Mouse (Mus musculus) urinary bladder, postnatal 0 days (tissue): Measurements from ENCODE around the gene Rapgefl1. TPM values are rescaled to one million over a fixed set of nuclear protein-coding genes. Genes with fewer than 3 reads are reported as not detected.

ENCODE experiments used
- polyA plus RNA-seq: library from polyadenylated mRNA; unstranded; fragments of >200 nt; fragmentation: Nextera tagmentation; extraction: Ambion mirVana; gene quantifications from 2 replicates; pipeline ENCODE4 v1.2.1, GENCODE M21; 2015

Rapgefl1 gene
- 1.9 and 2.6 TPM in 2 replicates for polyA plus RNA-seq

GRCm38 (mm10) chr11:98836651-98837141, at the start of gene Rapgefl1:
Gene Rapgefl1 (plus strand): TSS chr11:98836785.

DNA sequence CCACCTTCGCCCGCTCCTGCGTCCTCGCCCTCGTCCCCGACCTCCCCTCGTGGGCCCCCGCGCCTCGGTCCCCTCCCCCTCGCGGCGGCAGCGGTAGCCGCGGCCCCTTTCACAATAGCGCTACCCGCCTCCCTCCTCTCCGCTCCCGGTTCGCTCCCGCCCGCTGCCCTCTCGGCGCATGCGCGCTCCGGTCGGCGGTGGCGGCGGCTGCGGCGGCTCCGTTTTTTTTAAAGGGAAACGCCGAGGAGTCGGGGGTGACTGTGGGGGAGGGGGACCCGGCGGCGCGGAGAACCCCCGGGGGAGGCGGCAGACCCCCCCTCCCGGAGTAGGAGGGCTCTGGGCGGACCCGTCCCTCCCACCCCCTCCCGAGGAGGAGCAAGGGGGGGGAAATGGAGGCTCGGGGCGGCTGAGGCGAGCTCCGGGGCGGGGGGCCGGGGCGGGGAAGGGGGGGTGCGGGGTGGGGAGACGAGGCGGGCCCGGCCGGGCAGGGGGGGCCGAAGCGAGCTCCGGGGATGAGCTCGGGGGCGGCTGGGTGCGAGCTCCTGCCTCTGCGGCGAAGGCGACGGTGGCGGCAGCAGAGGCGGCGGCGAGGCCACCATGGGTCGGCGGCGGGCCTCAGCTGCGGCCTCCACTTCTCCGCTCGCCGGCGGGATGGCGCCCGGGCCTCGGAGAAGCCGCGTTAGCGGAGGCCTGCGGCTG, 41.4 kb upstream of the Rapgefl1 start, which contains the start of gene Msl1:
Msl1 (plus strand) TSS at position 502 of the 699 bp plus-strand sequence.

DNA sequence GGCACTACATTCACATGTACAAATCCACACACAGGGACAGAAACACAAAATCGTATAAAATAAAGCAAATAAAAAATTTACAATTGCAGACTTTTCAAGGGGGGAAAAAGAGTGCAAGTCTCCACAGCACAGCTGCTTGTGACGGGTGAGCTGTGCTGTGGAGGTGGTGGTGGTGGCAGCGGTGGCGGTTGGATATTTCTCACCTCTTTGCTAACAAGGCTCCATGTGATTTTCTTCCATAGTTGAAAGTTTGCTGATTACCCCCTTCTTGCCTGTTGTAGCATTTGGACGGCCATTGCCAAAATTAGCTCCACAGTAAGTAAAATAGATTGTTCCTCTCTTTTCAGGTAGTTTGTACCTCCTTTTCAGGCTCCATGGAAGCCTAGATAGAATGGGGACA, 32.0 kb upstream of the Rapgefl1 start, which contains the start of gene Casc3:
Casc3 (plus strand) TSS at position 301 of the 400 bp plus-strand sequence.

GRCm38 (mm10) chr11:98863028-98863750, 26.6 kb downstream of the Rapgefl1 start, which contains the start of gene Wipf2:
Gene Wipf2 (plus strand): TSS chr11:98863638.

Other genes starting within 250 kb of the Rapgefl1 start
- gene Ormdl3, start 249.4 kb upstream of the Rapgefl1 start, polyA plus RNA-seq = 49.1 and 50.2 TPM in 2 replicates
- gene Lrrc3c, start 238.5 kb upstream of the Rapgefl1 start, polyA plus RNA-seq = not detected in 2 replicates
- gene Gm12355, start 211.1 kb upstream of the Rapgefl1 start, polyA plus RNA-seq = 0.51 and 0.59 TPM in 2 replicates
- not detected in 2 replicates for gene Gsdma3, start 210.4 kb upstream of the Rapgefl1 start, polyA plus RNA-seq
- gene Gsdma2, start 190.0 kb upstream of the Rapgefl1 start, polyA plus RNA-seq = not detected in 2 replicates
- gene Gsdma, start 172.4 kb upstream of the Rapgefl1 start, polyA plus RNA-seq = 2.4 and 2.8 TPM in 2 replicates
- 117 and 120 TPM in 2 replicates for gene Psmd3, start 154.2 kb upstream of the Rapgefl1 start, polyA plus RNA-seq
- gene Csf3, start 135.5 kb upstream of the Rapgefl1 start, polyA plus RNA-seq = 0.72 and 0.96 TPM in 2 replicates
- 16.3 and 20.1 TPM in 2 replicates for gene Med24, start 107.3 kb upstream of the Rapgefl1 start, polyA plus RNA-seq
- gene Thra, start 96.1 kb upstream of the Rapgefl1 start, polyA plus RNA-seq = 24.8 and 25.4 TPM in 2 replicates
- gene Nr1d1, start 61.5 kb upstream of the Rapgefl1 start, polyA plus RNA-seq = 6.4 and 9.4 TPM in 2 replicates
- 11.6 and 13.5 TPM in 2 replicates for gene Msl1, start 41.3 kb upstream of the Rapgefl1 start, polyA plus RNA-seq
- gene Casc3, start 31.9 kb upstream of the Rapgefl1 start, polyA plus RNA-seq = 16.1 and 18.2 TPM in 2 replicates
- 4.3 and 4.6 TPM in 2 replicates for gene Wipf2, start 26.9 kb downstream of the Rapgefl1 start, polyA plus RNA-seq
- 8.0 and 10.8 TPM in 2 replicates for gene Cdc6, start 71.0 kb downstream of the Rapgefl1 start, polyA plus RNA-seq
- gene Rara, start 91.0 kb downstream of the Rapgefl1 start, polyA plus RNA-seq = 17.0 and 18.1 TPM in 2 replicates
- 0.31 and 0.39 TPM in 2 replicates for gene Gjd3, start 146.2 kb downstream of the Rapgefl1 start, polyA plus RNA-seq
- 27.1 and 42.6 TPM in 2 replicates for gene Top2a, start 187.4 kb downstream of the Rapgefl1 start, polyA plus RNA-seq
- 283 and 299 TPM in 2 replicates for gene Igfbp4, start 204.5 kb downstream of the Rapgefl1 start, polyA plus RNA-seq